Mouse (Mus musculus) liver, embryonic 15.5 days (tissue): ENCODE results near the gene Gna15. TPM values are rescaled to one million over a fixed set of nuclear protein-coding genes. Genes with fewer than 3 reads are reported as not detected.
A peak's percentile ranks its signal among the peaks of the same experiment; 100 is the strongest.

Experiments
- ATAC-seq: fragments of 200-750 bp; cut with Nextera tagmentation; 2 replicates; pipeline ENCODE4 v1.8.0; 2017; ENCODE audit warnings: moderate number of reproducible peaks, mild to moderate bottlenecking, moderate library complexity; ENCODE audit not compliant: insufficient read depth
- H3K27ac ChIP-seq: fragments of 300-500 bp; sonication (generic); replicated peaks from 2 replicates; pipeline ENCODE4 v1.5.1; 2015; ENCODE audit warnings: mild to moderate bottlenecking, inconsistent platforms
- H3K27me3 ChIP-seq: fragments of 300-500 bp; sonication (generic); 2 replicates; pipeline ENCODE4 v1.6.1; 2015; ENCODE audit warnings: mild to moderate bottlenecking, inconsistent platforms
- H3K36me3 ChIP-seq: fragments of 300-500 bp; sonication (generic); replicated peaks from 2 replicates; pipeline ENCODE4 v1.6.1; 2015; ENCODE audit warnings: moderate library complexity, mild to moderate bottlenecking, inconsistent platforms
- H3K4me1 ChIP-seq: fragments of 300-500 bp; sonication (generic); replicated peaks from 2 replicates; pipeline ENCODE4 v1.6.1; 2015; ENCODE audit warnings: inconsistent platforms
- H3K4me2 ChIP-seq: fragments of 300-500 bp; sonication (generic); 2 replicates; pipeline ENCODE4 v1.6.1; 2015; ENCODE audit warnings: moderate library complexity, mild to moderate bottlenecking, inconsistent platforms
- H3K4me3 ChIP-seq: fragments of 300-500 bp; sonication (generic); replicated peaks from 2 replicates; pipeline ENCODE4 v1.5.1; 2015; ENCODE audit warnings: mild to moderate bottlenecking, inconsistent platforms
- H3K9ac ChIP-seq: fragments of 300-500 bp; sonication (generic); 2 replicates; pipeline ENCODE4 v1.6.1; 2015; ENCODE audit warnings: moderate library complexity, mild to moderate bottlenecking, inconsistent platforms
- H3K9me3 ChIP-seq: fragments of 300-500 bp; sonication (generic); replicated peaks from 2 replicates; pipeline ENCODE4 v1.6.1; 2016; ENCODE audit warnings: inconsistent platforms
- WGBS: fragments of 180-500 bp; shearing (Covaris S2); methylation state at CpG from one replicate; pipeline ENCODE4 v1.1.7; 2015; ENCODE audit warnings: mixed read lengths; ENCODE audit not compliant: insufficient replicate concordance; 5-methylcytosine and 5-hydroxymethylcytosine counted together
- polyA plus RNA-seq: library from polyadenylated mRNA; unstranded; fragments of >200 nt; fragmentation: Nextera tagmentation; extraction: Ambion mirVana; gene quantifications from 2 replicates; pipeline ENCODE4 v1.2.1, GENCODE M21; 2015

Gna15 gene
- polyA plus RNA-seq, 1 experiment from 2014 or later = 4.3 TPM

GRCm38 (mm10) chr10:81553232-81553631 is 29.2 kb upstream of the Gna15 start:
- Histone ChIP-seq H3K9ac (no peak overlapping the region), H3K36me3 (no peaks in the 10 kb centered on the region), H3K4me3 (no peak overlapping the region), H3K4me2 (no peak overlapping the region), H3K27ac (no peak overlapping the region), H3K27me3 (no peaks in the 10 kb centered on the region), H3K9me3 (no peaks in the 10 kb centered on the region), H3K4me1 (peaks cover 30% of the 10 kb centered on the region)
- ATAC-seq = no peak
- whole genome bisulfite sequencing = 81% methylated on average over 5 of the region's 5 CpGs

GRCm38 (mm10) chr10:81551597-81552102 is 27.6 kb upstream of the Gna15 start:
- no peaks in the 10 kb centered on the region for H3K9me3 ChIP-seq
- no peaks in the 10 kb centered on the region for H3K27me3 ChIP-seq
- peak; percentile 56 for ATAC-seq
- peak overlapping the region; percentile 29 for H3K4me2 ChIP-seq
- no peak overlapping the region for H3K9ac ChIP-seq
- H3K27ac ChIP-seq = peak overlapping the region; percentile 41
- no peak overlapping the region for H3K4me3 ChIP-seq
- peaks cover 38% of the 10 kb centered on the region for H3K4me1 ChIP-seq
- H3K36me3 ChIP-seq = no peaks in the 10 kb centered on the region
- WGBS = 2% methylated on average over 12 of the region's 12 CpGs

GRCm38 (mm10) chr10:81550257-81550656 is 26.2 kb upstream of the Gna15 start:
- no peak overlapping the region for H3K27ac ChIP-seq

GRCm38 (mm10) chr10:81548944-81549343 is 24.9 kb upstream of the Gna15 start:
- H3K9ac ChIP-seq = no peak overlapping the region
- H3K27ac ChIP-seq = no peak overlapping the region
- no peak for ATAC-seq
- 64% methylated on average over 5 of the region's 5 CpGs for WGBS
- H3K9me3 ChIP-seq = no peaks in the 10 kb centered on the region
- H3K4me1 ChIP-seq = peaks cover 59% of the 10 kb centered on the region
- no peaks in the 10 kb centered on the region for H3K27me3 ChIP-seq
- no peaks in the 10 kb centered on the region for H3K36me3 ChIP-seq
- no peak overlapping the region for H3K4me2 ChIP-seq
- no peak overlapping the region for H3K4me3 ChIP-seq

More at GRCm38 (mm10) chr10:81550257-81550656, 26.2 kb upstream of the Gna15 start:
- ATAC-seq = no peak
- H3K4me1 ChIP-seq = peaks cover 52% of the 10 kb centered on the region
- no peaks in the 10 kb centered on the region for H3K36me3 ChIP-seq
- H3K9me3 ChIP-seq = no peaks in the 10 kb centered on the region
- no peak overlapping the region for H3K9ac ChIP-seq
- WGBS = 6% methylated on average over 7 of the region's 7 CpGs
- no peaks in the 10 kb centered on the region for H3K27me3 ChIP-seq
- no peak overlapping the region for H3K4me3 ChIP-seq
- no peak overlapping the region for H3K4me2 ChIP-seq

GRCm38 (mm10) chr10:81546788-81547571 is 23.0 kb upstream of the Gna15 start:
- Histone ChIP-seq H3K4me1 (peaks cover 73% of the 10 kb centered on the region), H3K36me3 (no peaks in the 10 kb centered on the region), H3K4me2 (peak overlapping the region; percentile 95; the same call in 1 of the 2 replicates)

GRCm38 (mm10) chr10:81546332-81546731 is 22.3 kb upstream of the Gna15 start:
- Histone ChIP-seq H3K9me3 (no peaks in the 10 kb centered on the region), H3K4me1 (peaks cover 73% of the 10 kb centered on the region), H3K9ac (peak overlapping the region; percentile 27; the same call in 1 of the 2 replicates), H3K4me3 (no peak overlapping the region), H3K27me3 (no peaks in the 10 kb centered on the region), H3K4me2 (peak overlapping the region; percentile 95), H3K36me3 (no peaks in the 10 kb centered on the region), H3K27ac (peak overlapping the region; percentile 94)
- WGBS = 14% methylated on average over 5 of the region's 5 CpGs
- peak; percentile 11 for ATAC-seq

More at GRCm38 (mm10) chr10:81546788-81547571, 23.0 kb upstream of the Gna15 start:
- 82% methylated on average over 13 of the region's 13 CpGs for WGBS
- Histone ChIP-seq H3K27me3 (no peaks in the 10 kb centered on the region), H3K4me3 (no peak overlapping the region), H3K9me3 (no peaks in the 10 kb centered on the region), H3K9ac (0 out of 2 replicates have a peak overlapping the region, but pooled peaks have one; percentile 27), H3K27ac (peak overlapping the region; percentile 94)
- no peak for ATAC-seq

- Histone ChIP-seq H3K9me3 (no peaks in the 10 kb centered on the region), H3K27me3 (no peaks in the 10 kb centered on the region), H3K4me2 (peak within 1 kb of the TSS; percentile 95), H3K4me3 (peak within 1 kb of the TSS; percentile 84), H3K27ac (peak within 1 kb of the TSS; percentile 94), H3K4me1 (peaks cover 71% of the 10 kb centered on the region), H3K36me3 (0 out of 2 replicates have a peak, but pooled peaks cover 4% of the 10 kb centered on the region), H3K9ac (peak within 1 kb of the TSS; percentile 88)
- ATAC-seq = peak; percentile 87
- 1% methylated on average over 56 of the region's 59 CpGs for WGBS
Observed at GRCm38 (mm10) chr10:81545161-81545747, 21.2 kb upstream of the Gna15 start, which contains the start of gene Gna11. Gene Gna11, minus strand, starts transcription at chr10:81545190.

- peak; percentile 9; the same call in 1 of the 2 replicates for ATAC-seq
- H3K27me3 ChIP-seq = no peaks in the 10 kb centered on the region
- H3K9me3 ChIP-seq = no peaks in the 10 kb centered on the region
- peak overlapping the region; percentile 84 for H3K4me3 ChIP-seq
- peak overlapping the region; percentile 94 for H3K27ac ChIP-seq
- H3K9ac ChIP-seq = peak overlapping the region; percentile 88
- peaks cover 4% of the 10 kb centered on the region; the same call in 1 of the 2 replicates for H3K36me3 ChIP-seq
- under 1% methylated on average over 93 of the region's 93 CpGs for WGBS
- peaks cover 71% of the 10 kb centered on the region for H3K4me1 ChIP-seq
- H3K4me2 ChIP-seq = peak overlapping the region; percentile 95
Observed at GRCm38 (mm10) chr10:81544296-81545160, 20.5 kb upstream of the Gna15 start.

GRCm38 (mm10) chr10:81543633-81544032 is 19.6 kb upstream of the Gna15 start:
- H3K9me3 ChIP-seq = no peaks in the 10 kb centered on the region
- H3K9ac ChIP-seq = peak overlapping the region; percentile 88
- H3K4me1 ChIP-seq = peaks cover 71% of the 10 kb centered on the region
- ATAC-seq = no peak
- peaks cover 13% of the 10 kb centered on the region for H3K36me3 ChIP-seq
- H3K4me3 ChIP-seq = peak overlapping the region; percentile 84
- no peaks in the 10 kb centered on the region for H3K27me3 ChIP-seq
- H3K4me2 ChIP-seq = peak overlapping the region; percentile 95
- WGBS = 71% methylated on average over 1 of the region's 1 CpGs
- peak overlapping the region; percentile 94; the same call in 1 of the 2 replicates for H3K27ac ChIP-seq

GRCm38 (mm10) chr10:81542727-81543460 is 18.9 kb upstream of the Gna15 start:
- Histone ChIP-seq H3K4me1 (peaks cover 73% of the 10 kb centered on the region), H3K27me3 (no peaks in the 10 kb centered on the region), H3K9ac (peak overlapping the region; percentile 88; the same call in 1 of the 2 replicates), H3K4me2 (peak overlapping the region; percentile 95), H3K27ac (no peak overlapping the region; the same call in none of the 2 replicates), H3K4me3 (peak overlapping the region; percentile 84; the same call in 1 of the 2 replicates), H3K9me3 (no peaks in the 10 kb centered on the region), H3K36me3 (peaks cover 14% of the 10 kb centered on the region)
- ATAC-seq = no peak
- 66% methylated on average over 7 of the region's 7 CpGs for WGBS
